Mouse (Mus musculus) heart, embryonic 16.5 days (tissue): ENCODE measurements around the gene Fcrla. TPM values are rescaled to one million over a fixed set of nuclear protein-coding genes. Genes with fewer than 3 reads are reported as not detected.
"Not testable (repeated sequence)": the region's sequence is repeated elsewhere in the genome, so short reads cannot be mapped to it uniquely, and the experiment has no call there.

Experiments used
- ATAC-seq: fragments of 200-750 bp; cut with Nextera tagmentation; replicated peaks from 2 replicates; pipeline ENCODE4 v1.8.0; 2017; ENCODE audit warnings: moderate number of reproducible peaks; ENCODE audit not compliant: insufficient read depth, low FRiP score; ENCODE audit errors: extremely low read depth
- H3K27ac ChIP-seq: fragments of 300-500 bp; sonication (generic); 2 replicates; pipeline ENCODE4 v1.5.1; 2014; ENCODE audit warnings: mild to moderate bottlenecking, low read length, control low read depth, moderate library complexity
- H3K27me3 ChIP-seq: fragments of 300-500 bp; sonication (generic); 2 replicates; pipeline ENCODE4 v1.6.1; 2014; ENCODE audit warnings: low read length, mixed read lengths; ENCODE audit not compliant: control insufficient read depth, insufficient read depth
- H3K36me3 ChIP-seq: fragments of 300-500 bp; sonication (generic); 2 replicates; pipeline ENCODE4 v1.6.1; 2014; ENCODE audit not compliant: control insufficient read depth, insufficient read depth
- H3K4me1 ChIP-seq: fragments of 300-500 bp; sonication (generic); 2 replicates; pipeline ENCODE4 v1.6.1; 2014; ENCODE audit warnings: low read length, mixed read lengths; ENCODE audit not compliant: control insufficient read depth, insufficient read depth
- H3K4me2 ChIP-seq: fragments of 300-500 bp; sonication (generic); 2 replicates; pipeline ENCODE4 v1.6.1; 2014; ENCODE audit warnings: low read depth, mild to moderate bottlenecking, control low read depth, low read length
- H3K4me3 ChIP-seq: fragments of 300-500 bp; sonication (generic); 2 replicates; pipeline ENCODE4 v1.5.1; 2014; ENCODE audit warnings: mild to moderate bottlenecking, control low read depth, low read length
- H3K9ac ChIP-seq: fragments of 300-500 bp; sonication (generic); 2 replicates; pipeline ENCODE4 v1.6.1; 2014; ENCODE audit warnings: low read length, control low read depth
- H3K9me3 ChIP-seq: fragments of 300-500 bp; sonication (generic); replicated peaks from 2 replicates; pipeline ENCODE4 v1.6.1; 2016; ENCODE audit warnings: low read length; ENCODE audit not compliant: control insufficient read depth
- WGBS: fragments of 180-500 bp; shearing (Covaris S2); extraction: QIAGEN DNeasy Blood & Tissue Kit; methylation state at CpG from one replicate; pipeline ENCODE4 v1.1.7; 2014; 5-methylcytosine and 5-hydroxymethylcytosine counted together
- polyA plus RNA-seq: library from polyadenylated mRNA; unstranded; fragments of >200 nt; fragmentation: Nextera tagmentation; extraction: Ambion mirVana; gene quantifications from 2 replicates; pipeline ENCODE4 v1.2.1, GENCODE M21; 2015

Gene Fcrla
- polyA plus RNA-seq: 0.20 TPM in 1 of 2 replicates, not detected in the other

- Histone ChIP-seq H3K4me1 (no peaks in the 10 kb centered on the region), H3K36me3 (no peaks in the 10 kb centered on the region), H3K27me3 (no peaks in the 10 kb centered on the region), H3K27ac (no peak within 1 kb of the TSS), H3K4me2 (no peak within 1 kb of the TSS), H3K9ac (no peak within 1 kb of the TSS), H3K9me3 (no peaks in the 10 kb centered on the region), H3K4me3 (no peak within 1 kb of the TSS)
- 83% methylated on average over 3 of the region's 3 CpGs for whole genome bisulfite sequencing
- ATAC-seq: no peak
Measured at GRCm38 (mm10) chr1:170927378-170927777, at the start of gene Fcrla. TSS of gene Fcrla (minus strand) at chr1:170927583.

DNA sequence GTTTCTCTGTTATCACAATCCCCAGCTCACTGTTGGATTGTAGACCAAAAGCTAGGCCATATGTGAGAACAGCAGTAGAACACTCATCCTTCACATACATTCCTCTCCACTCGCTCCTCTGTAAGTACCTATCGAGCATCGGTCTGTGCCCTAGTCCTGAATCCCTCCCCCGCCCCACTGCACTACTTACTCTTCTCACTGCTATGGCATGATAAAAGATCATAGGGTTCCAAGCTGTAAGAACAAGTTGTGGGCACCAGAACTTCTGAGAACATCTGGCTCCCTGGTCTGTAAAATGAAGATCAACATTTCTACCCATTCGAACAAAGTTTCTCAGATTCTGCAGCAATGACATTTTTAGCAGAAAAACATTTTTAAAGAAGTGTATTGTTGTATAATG, 49.1 kb upstream of the Fcrla start, which contains the start of gene Fcgr2b:
Fcgr2b (minus strand) TSS at position 101 of the 400 bp plus-strand sequence.
- Histone ChIP-seq H3K27me3 (no peaks in the 10 kb centered on the region), H3K9me3 (no peaks in the 10 kb centered on the region), H3K4me1 (no peaks in the 10 kb centered on the region), H3K4me3 (no peak within 1 kb of the TSS), H3K4me2 (no peak within 1 kb of the TSS), H3K36me3 (no peaks in the 10 kb centered on the region), H3K9ac (no peak within 1 kb of the TSS), H3K27ac (no peak within 1 kb of the TSS)
- WGBS: 81% methylated on average over 5 of the region's 5 CpGs
- ATAC-seq: no peak

GRCm38 (mm10) chr1:170975751-170976161, 48.4 kb upstream of the Fcrla start:
- no peak for ATAC-seq
- no peaks in the 10 kb centered on the region for H3K9me3 ChIP-seq
- H3K4me3 ChIP-seq: no peak overlapping the region
- WGBS: 57% methylated on average over 7 of the region's 7 CpGs
- H3K27me3 ChIP-seq: no peaks in the 10 kb centered on the region
- H3K9ac ChIP-seq: no peak overlapping the region
- no peak overlapping the region for H3K4me2 ChIP-seq
- no peaks in the 10 kb centered on the region for H3K36me3 ChIP-seq
- H3K4me1 ChIP-seq: no peaks in the 10 kb centered on the region
- H3K27ac ChIP-seq: no peak overlapping the region

- H3K4me3 ChIP-seq, H3K4me1 ChIP-seq, H3K4me2 ChIP-seq, H3K27me3 ChIP-seq, H3K9ac ChIP-seq, H3K9me3 ChIP-seq, ATAC-seq, H3K27ac ChIP-seq, H3K36me3 ChIP-seq: not testable (repeated sequence)
- 71% methylated on average over 2 of the region's 2 CpGs for WGBS
Measured at GRCm38 (mm10) chr1:170975350-170975749, 48.0 kb upstream of the Fcrla start.

DNA sequence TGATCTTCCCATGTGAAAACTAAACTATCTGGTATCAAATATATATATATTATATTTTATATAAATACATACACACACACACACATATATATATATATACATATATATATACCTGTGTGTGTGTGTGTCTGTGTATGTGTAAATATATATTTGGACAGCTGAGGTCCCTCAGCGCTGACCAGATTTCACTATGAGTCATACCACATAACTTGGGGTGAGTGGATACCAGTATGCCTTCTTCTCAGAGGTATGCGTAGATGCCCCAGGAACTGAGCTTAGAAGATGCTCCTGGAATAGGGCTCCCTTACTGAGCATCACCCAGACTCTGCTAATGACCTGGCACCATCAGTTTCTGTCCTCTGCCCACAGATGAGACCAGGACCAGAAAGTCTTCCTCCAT, 47.4 kb upstream of the Fcrla start:
- 90% methylated on average over 2 of the region's 2 CpGs for WGBS
- no peak overlapping the region for H3K4me3 ChIP-seq
- H3K4me1 ChIP-seq: no peaks in the 10 kb centered on the region
- H3K27me3 ChIP-seq: no peaks in the 10 kb centered on the region
- no peak overlapping the region for H3K27ac ChIP-seq
- H3K4me2 ChIP-seq: no peak overlapping the region
- no peaks in the 10 kb centered on the region for H3K9me3 ChIP-seq
- H3K36me3 ChIP-seq: no peaks in the 10 kb centered on the region
- no peak for ATAC-seq
- no peak overlapping the region for H3K9ac ChIP-seq

DNA sequence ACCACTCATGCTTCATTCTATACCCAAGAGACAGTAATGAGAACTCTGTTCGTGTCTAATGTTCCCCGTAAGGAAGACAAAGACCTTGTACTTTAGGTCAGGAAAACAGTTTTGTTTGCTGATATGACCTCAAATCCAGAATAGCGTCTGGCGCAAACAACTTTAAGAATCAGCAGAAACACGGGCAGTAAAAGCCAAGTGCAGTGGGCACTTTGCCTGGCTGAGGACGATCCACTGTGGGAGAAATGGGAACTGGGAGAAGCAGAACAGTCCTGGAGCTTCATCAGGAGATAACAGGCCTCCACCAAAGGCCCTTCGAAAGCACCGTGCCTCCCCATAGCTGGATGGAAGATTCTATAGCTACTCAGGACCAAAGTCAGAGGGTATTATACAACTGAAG, 46.8 kb upstream of the Fcrla start:
- no peaks in the 10 kb centered on the region for H3K4me1 ChIP-seq
- no peaks in the 10 kb centered on the region for H3K9me3 ChIP-seq
- no peak overlapping the region for H3K4me2 ChIP-seq
- WGBS: 73% methylated on average over 8 of the region's 8 CpGs
- H3K4me3 ChIP-seq: no peak overlapping the region
- ATAC-seq: no peak
- no peak overlapping the region for H3K27ac ChIP-seq
- H3K9ac ChIP-seq: no peak overlapping the region
- no peaks in the 10 kb centered on the region for H3K27me3 ChIP-seq
- no peaks in the 10 kb centered on the region for H3K36me3 ChIP-seq

DNA sequence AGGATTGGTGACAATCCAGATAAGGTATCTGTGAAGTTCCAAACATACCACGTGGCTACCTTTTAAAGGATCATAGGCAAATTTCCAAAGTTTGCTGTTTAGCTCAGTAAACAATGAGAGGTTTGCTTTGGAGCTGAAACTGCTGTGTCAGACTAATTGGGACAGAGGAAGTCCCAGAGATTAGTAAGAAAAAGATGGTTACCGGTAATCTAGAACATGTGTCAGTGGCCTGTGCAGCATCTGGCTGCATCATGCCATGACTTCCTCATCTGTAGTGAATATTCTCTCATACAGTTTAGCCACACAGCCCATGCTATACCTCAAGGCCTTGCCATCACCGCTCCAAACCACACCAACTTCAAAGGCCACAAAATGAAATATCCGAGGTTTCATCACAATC, 45.6 kb upstream of the Fcrla start:
- no peak overlapping the region for H3K27ac ChIP-seq
- no peaks in the 10 kb centered on the region for H3K27me3 ChIP-seq
- H3K9me3 ChIP-seq: no peaks in the 10 kb centered on the region
- H3K4me3 ChIP-seq: no peak overlapping the region
- no peak overlapping the region for H3K9ac ChIP-seq
- no peaks in the 10 kb centered on the region for H3K36me3 ChIP-seq
- H3K4me2 ChIP-seq: no peak overlapping the region
- WGBS: 58% methylated on average over 4 of the region's 4 CpGs
- no peaks in the 10 kb centered on the region for H3K4me1 ChIP-seq
- no peak for ATAC-seq

DNA sequence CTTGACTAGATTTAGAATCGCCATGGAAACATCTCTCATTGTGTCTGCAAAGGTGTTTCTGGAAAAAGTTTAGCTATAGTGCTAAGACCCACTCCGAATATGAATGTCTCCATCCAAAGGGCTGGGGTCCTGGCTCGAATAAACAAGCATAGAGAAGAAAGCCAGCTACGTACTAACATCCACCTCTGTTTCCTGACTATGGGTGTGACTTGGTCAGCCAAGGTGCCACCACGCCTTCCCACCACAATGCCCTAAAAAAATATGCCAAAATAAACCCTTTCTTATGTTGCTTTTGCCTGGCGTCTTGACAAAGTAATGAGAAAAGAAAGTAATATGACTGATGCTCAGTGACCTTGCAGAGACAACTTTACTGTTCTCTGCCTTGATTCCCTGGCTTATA, 45.1 kb upstream of the Fcrla start:
- Histone ChIP-seq H3K4me1 (no peaks in the 10 kb centered on the region), H3K27me3 (no peaks in the 10 kb centered on the region), H3K4me2 (no peak overlapping the region), H3K9ac (no peak overlapping the region), H3K36me3 (no peaks in the 10 kb centered on the region), H3K27ac (no peak overlapping the region), H3K9me3 (no peaks in the 10 kb centered on the region), H3K4me3 (no peak overlapping the region)
- WGBS: 76% methylated on average over 6 of the region's 6 CpGs
- no peak for ATAC-seq

GRCm38 (mm10) chr1:170968576-170968975, 41.2 kb upstream of the Fcrla start:
- 59% methylated on average over 1 of the region's 1 CpGs for WGBS
- no peak overlapping the region for H3K4me2 ChIP-seq
- no peak overlapping the region for H3K27ac ChIP-seq
- H3K9me3 ChIP-seq: no peaks in the 10 kb centered on the region
- H3K4me3 ChIP-seq: no peak overlapping the region
- H3K4me1 ChIP-seq: no peaks in the 10 kb centered on the region
- no peaks in the 10 kb centered on the region for H3K36me3 ChIP-seq
- no peak for ATAC-seq
- no peak overlapping the region for H3K9ac ChIP-seq
- no peaks in the 10 kb centered on the region for H3K27me3 ChIP-seq

DNA sequence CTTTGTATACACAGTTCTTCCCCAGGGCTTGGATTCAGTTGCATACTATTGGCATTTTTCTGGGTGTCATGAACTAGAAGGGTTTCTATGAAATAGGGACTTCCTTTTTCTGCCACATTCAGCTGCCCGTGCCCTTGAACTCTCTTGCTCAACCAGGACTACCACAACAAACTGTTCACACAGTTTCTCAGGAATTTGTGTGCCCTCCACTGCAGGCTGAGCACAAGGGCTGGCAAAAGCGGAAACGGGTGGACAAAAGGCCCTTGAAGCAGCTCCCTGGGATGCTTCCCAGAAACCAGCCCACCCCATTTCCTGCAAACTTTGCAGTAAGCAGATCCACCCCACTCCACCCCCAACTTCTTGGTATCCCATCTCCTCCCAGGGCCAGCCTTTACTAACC, 40.2 kb upstream of the Fcrla start:
- Histone ChIP-seq H3K36me3 (no peaks in the 10 kb centered on the region), H3K4me1 (peaks cover 9% of the 10 kb centered on the region), H3K4me3 (no peak overlapping the region), H3K9ac (no peak overlapping the region), H3K27me3 (no peaks in the 10 kb centered on the region), H3K27ac (no peak overlapping the region), H3K9me3 (no peaks in the 10 kb centered on the region), H3K4me2 (no peak overlapping the region)
- ATAC-seq: no peak
- WGBS: 64% methylated on average over 3 of the region's 3 CpGs
